Mouse (Mus musculus) limb, embryonic 11.5 days (tissue): ENCODE measurements at regions not wholly inside any gene's neighbourhood (a gene's known extent, or its start where the extent isn't known, plus 50 kb on each side); places are given as distances from the start of the nearest gene placed in this dataset.

Experiments used
- ATAC-seq: fragments of 200-750 bp; cut with Nextera tagmentation; 2 replicates; pipeline ENCODE4 v1.8.0; 2017; ENCODE audit warnings: low read depth; ENCODE audit not compliant: insufficient number of reproducible peaks, low FRiP score, low TSS enrichment
- DNase-seq: peaks from one replicate; pipeline ENCODE4 v3.0.0-alpha.2; 2015; ENCODE audit warnings: low spot score
- H3K27ac ChIP-seq: fragments of 300-500 bp; sonication (generic); replicated peaks from 2 replicates; pipeline ENCODE4 v1.5.1; 2014; ENCODE audit warnings: low read depth, mild to moderate bottlenecking, low read length
- H3K27me3 ChIP-seq: fragments of 300-500 bp; sonication (generic); 2 replicates; pipeline ENCODE4 v1.6.1; 2014; ENCODE audit warnings: mild to moderate bottlenecking, low read length, mixed read lengths; ENCODE audit not compliant: control insufficient read depth, insufficient read depth
- H3K36me3 ChIP-seq: fragments of 300-500 bp; sonication (generic); 2 replicates; pipeline ENCODE4 v1.6.1; 2014; ENCODE audit warnings: mild to moderate bottlenecking, low read length, moderate library complexity, mixed read lengths; ENCODE audit not compliant: control insufficient read depth, insufficient read depth
- H3K4me1 ChIP-seq: fragments of 300-500 bp; sonication (generic); 2 replicates; pipeline ENCODE4 v1.6.1; 2014; ENCODE audit warnings: low read length, mixed read lengths; ENCODE audit not compliant: control insufficient read depth, insufficient read depth
- H3K4me2 ChIP-seq: fragments of 300-500 bp; sonication (generic); 2 replicates; pipeline ENCODE4 v1.6.1; 2014; ENCODE audit warnings: low read depth, mild to moderate bottlenecking, moderate library complexity; ENCODE audit not compliant: severe bottlenecking
- H3K4me3 ChIP-seq: fragments of 300-500 bp; sonication (generic); 2 replicates; pipeline ENCODE4 v1.5.1; 2014; ENCODE audit warnings: low read depth, low read length
- H3K9ac ChIP-seq: fragments of 300-500 bp; sonication (generic); 2 replicates; pipeline ENCODE4 v1.6.1; 2014; ENCODE audit warnings: mild to moderate bottlenecking, low read length
- H3K9me3 ChIP-seq: fragments of 300-500 bp; sonication (generic); 2 replicates; pipeline ENCODE4 v1.6.1; 2016; ENCODE audit warnings: low read length; ENCODE audit not compliant: control insufficient read depth
- WGBS: fragments of 180-500 bp; shearing (Covaris S2); extraction: QIAGEN DNeasy Blood & Tissue Kit; methylation state at CpG from one replicate; pipeline ENCODE4 v1.1.7; 2014; 5-methylcytosine and 5-hydroxymethylcytosine counted together

- DNase-seq (no peak), ATAC-seq (no peak)
- no peaks in the 10 kb centered on the region for H3K4me1 ChIP-seq
- H3K36me3 ChIP-seq, result no peaks in the 10 kb centered on the region
- no peak overlapping the region for H3K4me3 ChIP-seq
- no peaks in the 10 kb centered on the region for H3K9me3 ChIP-seq
- no peak overlapping the region for H3K4me2 ChIP-seq
- no peaks in the 10 kb centered on the region for H3K27me3 ChIP-seq
- no peak overlapping the region; the same call in 1 of the 2 replicates for H3K27ac ChIP-seq
- 88% methylated on average over 7 of the region's 7 CpGs for WGBS
- no peak overlapping the region for H3K9ac ChIP-seq
Measured at GRCm38 (mm10) chr9:46843781-46844180, 154.8 kb upstream of the Gm4791 start.

GRCm38 (mm10) chr9:46841571-46841970, 157.0 kb upstream of the Gm4791 start:
- no peak for DNase-seq
- no peak overlapping the region for H3K27ac ChIP-seq
- no peaks in the 10 kb centered on the region for H3K4me1 ChIP-seq
- no peak overlapping the region for H3K4me3 ChIP-seq
- no peaks in the 10 kb centered on the region for H3K9me3 ChIP-seq
- WGBS, result 77% methylated on average over 6 of the region's 6 CpGs
- no peaks in the 10 kb centered on the region for H3K36me3 ChIP-seq
- no peaks in the 10 kb centered on the region for H3K27me3 ChIP-seq
- H3K9ac ChIP-seq, result no peak overlapping the region
- H3K4me2 ChIP-seq, result no peak overlapping the region
- no peak for ATAC-seq

GRCm38 (mm10) chr9:46835261-46835660, 163.3 kb upstream of the Gm4791 start:
- no peak overlapping the region for H3K27ac ChIP-seq
- WGBS, result 45% methylated on average over 7 of the region's 7 CpGs

GRCm38 (mm10) chr9:46830746-46831560, 167.6 kb upstream of the Gm4791 start:
- 40% methylated on average over 15 of the region's 15 CpGs for WGBS
- no peak overlapping the region for H3K4me2 ChIP-seq

More at GRCm38 (mm10) chr9:46835261-46835660, 163.3 kb upstream of the Gm4791 start:
- Histone ChIP-seq H3K4me2 (no peak overlapping the region), H3K36me3 (no peaks in the 10 kb centered on the region), H3K4me3 (no peak overlapping the region), H3K9ac (no peak overlapping the region), H3K27me3 (no peaks in the 10 kb centered on the region), H3K4me1 (no peaks in the 10 kb centered on the region), H3K9me3 (no peaks in the 10 kb centered on the region)
- ATAC-seq (no peak), DNase-seq (no peak)

GRCm38 (mm10) chr9:46830316-46830715, 168.2 kb upstream of the Gm4791 start:
- Histone ChIP-seq H3K9me3 (no peaks in the 10 kb centered on the region), H3K4me3 (no peak overlapping the region), H3K9ac (no peak overlapping the region), H3K27me3 (no peaks in the 10 kb centered on the region), H3K4me1 (no peaks in the 10 kb centered on the region), H3K4me2 (no peak overlapping the region), H3K36me3 (no peaks in the 10 kb centered on the region), H3K27ac (no peak overlapping the region)
- ATAC-seq (no peak), DNase-seq (no peak)
- 0% methylated on average over 1 of the region's 1 CpGs for WGBS

More at GRCm38 (mm10) chr9:46830746-46831560, 167.6 kb upstream of the Gm4791 start:
- ATAC-seq (no peak), DNase-seq (peak; percentile 34)
- H3K4me1 ChIP-seq, result no peaks in the 10 kb centered on the region
- H3K36me3 ChIP-seq, result no peaks in the 10 kb centered on the region
- no peak overlapping the region for H3K27ac ChIP-seq
- no peak overlapping the region for H3K4me3 ChIP-seq
- no peaks in the 10 kb centered on the region for H3K9me3 ChIP-seq
- no peaks in the 10 kb centered on the region for H3K27me3 ChIP-seq
- no peak overlapping the region for H3K9ac ChIP-seq

- no peak overlapping the region for H3K27ac ChIP-seq
Measured at GRCm38 (mm10) chr9:46824703-46825102, 173.8 kb upstream of the Gm4791 start.

GRCm38 (mm10) chr9:46819808-46820207, 178.7 kb upstream of the Gm4791 start:
- no peaks in the 10 kb centered on the region for H3K36me3 ChIP-seq
- no peaks in the 10 kb centered on the region for H3K27me3 ChIP-seq
- no peaks in the 10 kb centered on the region for H3K4me1 ChIP-seq
- H3K9ac ChIP-seq, result no peak overlapping the region
- WGBS, result 64% methylated on average over 7 of the region's 7 CpGs
- H3K4me3 ChIP-seq, result no peak overlapping the region
- H3K4me2 ChIP-seq, result no peak overlapping the region
- no peak overlapping the region for H3K27ac ChIP-seq
- ATAC-seq (no peak), DNase-seq (no peak)
- no peaks in the 10 kb centered on the region for H3K9me3 ChIP-seq

More at GRCm38 (mm10) chr9:46824703-46825102, 173.8 kb upstream of the Gm4791 start:
- Histone ChIP-seq H3K4me2 (no peak overlapping the region), H3K4me1 (no peaks in the 10 kb centered on the region), H3K27me3 (no peaks in the 10 kb centered on the region), H3K9me3 (no peaks in the 10 kb centered on the region), H3K4me3 (no peak overlapping the region), H3K36me3 (no peaks in the 10 kb centered on the region), H3K9ac (no peak overlapping the region)
- WGBS, result 82% methylated on average over 4 of the region's 4 CpGs
- ATAC-seq, result no peak
- no peak for DNase-seq

GRCm38 (mm10) chr9:46819376-46819775, 179.2 kb upstream of the Gm4791 start:
- Histone ChIP-seq H3K27me3 (no peaks in the 10 kb centered on the region), H3K9ac (no peak overlapping the region), H3K9me3 (no peaks in the 10 kb centered on the region), H3K4me2 (no peak overlapping the region), H3K36me3 (no peaks in the 10 kb centered on the region), H3K4me1 (no peaks in the 10 kb centered on the region), H3K27ac (no peak overlapping the region), H3K4me3 (no peak overlapping the region)
- ATAC-seq (no peak), DNase-seq (no peak)
- WGBS, result 47% methylated on average over 6 of the region's 6 CpGs
